33 mouse cellular contexts compared by ENCODE assay signal in the genomic region with DNA sequence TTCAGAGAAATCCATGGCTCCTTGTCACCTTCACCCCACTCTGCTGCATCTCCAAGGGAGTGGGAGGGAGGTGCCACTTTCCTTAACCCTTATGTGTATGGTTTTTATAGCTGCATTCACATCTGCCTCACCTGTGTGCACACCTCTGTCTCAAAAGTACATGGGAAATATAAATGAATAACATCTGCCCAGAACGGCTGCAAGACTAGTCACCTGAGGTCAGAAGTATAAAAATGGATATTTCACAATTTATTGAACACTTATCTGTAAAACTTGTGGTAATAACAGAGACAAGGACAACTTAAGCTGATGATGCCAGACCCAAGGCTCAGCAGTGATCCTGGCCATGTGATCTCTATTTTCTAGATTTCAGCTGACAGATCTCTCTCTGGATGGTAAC. TPM values are rescaled to one million over a fixed set of nuclear protein-coding genes. Genes with fewer than 3 reads are reported as not detected.
DNase-seq lines count a peak whose midpoint lies in the region; ATAC-seq and TF ChIP-seq lines count a peak whose summit lies in the region.
"Had no signal": no experiment of that assay in that cellular context is flagged by ENCODE, and none has a peak within 500 bp of the region (broad histone marks: within the 10 kb centered on the region; RNA-seq: fewer than 3 reads in every experiment).

No protein-coding gene starts in this region.

- no peaks in the 10 kb centered on the region for H3K9me3 ChIP-seq in kidney, embryonic 15.5 days (replicated peaks)
- H3K9me3 ChIP-seq in liver, embryonic 12.5 days (replicated peaks) = no peaks in the 10 kb centered on the region
- H3K9me3 ChIP-seq: embryonic facial prominence, embryonic 12.5 days; embryonic facial prominence, embryonic 15.5 days; hindbrain, embryonic 12.5 days; hindbrain, embryonic 15.5 days had no signal

- TF ChIP-seq POLR2A in liver, adult 2 months (IDR thresholded peaks at IDR 0.05; ENCODE audit: extremely low read depth, insufficient read depth, low read length) = no peak

- no peak overlapping the region for H3K4me2 ChIP-seq in kidney, embryonic 15.5 days
- no peak overlapping the region for H3K4me2 ChIP-seq in liver, embryonic 12.5 days
- H3K4me2 ChIP-seq: embryonic facial prominence, embryonic 12.5 days; embryonic facial prominence, embryonic 15.5 days; heart, embryonic 11.5 days; hindbrain, embryonic 12.5 days; hindbrain, embryonic 15.5 days had no signal

- no peaks in the 10 kb centered on the region for H3K79me2 ChIP-seq in liver, adult 2 months (ENCODE audit: control insufficient read depth, insufficient read depth, low read length)

- no peak for TF ChIP-seq CTCF in liver, adult 2 months (IDR thresholded peaks at IDR 0.05; ENCODE audit: low read depth, low read length)

- WGBS in kidney, embryonic 15.5 days = 78% methylated on average over 1 of the region's 1 CpGs
- WGBS in liver, adult 2 months = 38% methylated on average over 1 of the region's 1 CpGs
- 77% methylated on average over 1 of the region's 1 CpGs for WGBS in liver, embryonic 12.5 days (ENCODE audit: insufficient replicate concordance)

- H3K4me1 ChIP-seq in kidney, embryonic 15.5 days = peaks cover 20% of the 10 kb centered on the region
- peaks cover 12% of the 10 kb centered on the region for H3K4me1 ChIP-seq in liver, adult 2 months (ENCODE audit: control insufficient read depth, insufficient read depth, low read length)
- H3K4me1 ChIP-seq in liver, embryonic 12.5 days = no peaks in the 10 kb centered on the region
- H3K4me1 ChIP-seq: embryonic facial prominence, embryonic 12.5 days; embryonic facial prominence, embryonic 15.5 days; hindbrain, embryonic 12.5 days; hindbrain, embryonic 15.5 days had no signal

- no peak overlapping the region for H3K9ac ChIP-seq in kidney, embryonic 15.5 days
- H3K9ac ChIP-seq in liver, adult 2 months (ENCODE audit: low read depth, low read length) = no peak overlapping the region
- H3K9ac ChIP-seq in liver, embryonic 12.5 days = no peak overlapping the region
- H3K9ac ChIP-seq: embryonic facial prominence, embryonic 12.5 days; embryonic facial prominence, embryonic 15.5 days; forebrain, postnatal 0 days; hindbrain, embryonic 12.5 days; hindbrain, embryonic 15.5 days had no signal

- no peak overlapping the region for H3K4me3 ChIP-seq in kidney, embryonic 15.5 days (replicated peaks)
- no peak overlapping the region for H3K4me3 ChIP-seq in liver, adult 2 months (ENCODE audit: insufficient read depth, low read depth, low read length)
- H3K4me3 ChIP-seq in liver, embryonic 12.5 days = no peak overlapping the region
- H3K4me3 ChIP-seq: embryonic facial prominence, embryonic 12.5 days; embryonic facial prominence, embryonic 15.5 days; gastrocnemius, adult 2 months; hindbrain, embryonic 12.5 days; hindbrain, embryonic 15.5 days had no signal

- peak overlapping the region; percentile 84 for H3K27ac ChIP-seq in kidney, embryonic 15.5 days
- H3K27ac ChIP-seq in liver, adult 2 months (replicated peaks; ENCODE audit: insufficient read depth, low read depth, low read length) = 0 out of 2 replicates have a peak overlapping the region, but pooled peaks have one; percentile 2
- no peak overlapping the region for H3K27ac ChIP-seq in liver, embryonic 12.5 days
- H3K27ac ChIP-seq: embryonic facial prominence, embryonic 12.5 days; embryonic facial prominence, embryonic 15.5 days; gastrocnemius, adult 2 months; hindbrain, embryonic 12.5 days; hindbrain, embryonic 15.5 days had no signal

- peaks cover 46% of the 10 kb centered on the region for H3K36me3 ChIP-seq in kidney, embryonic 15.5 days
- peaks cover 12% of the 10 kb centered on the region for H3K36me3 ChIP-seq in liver, adult 2 months (ENCODE audit: control insufficient read depth, insufficient read depth, low read length)
- peaks cover 51% of the 10 kb centered on the region for H3K36me3 ChIP-seq in liver, embryonic 12.5 days

- no peaks in the 10 kb centered on the region for H3K27me3 ChIP-seq in kidney, embryonic 15.5 days
- no peaks in the 10 kb centered on the region for H3K27me3 ChIP-seq in liver, adult 2 months (ENCODE audit: control insufficient read depth, insufficient read depth, low read length)
- no peaks in the 10 kb centered on the region for H3K27me3 ChIP-seq in liver, embryonic 12.5 days (replicated peaks)
- H3K27me3 ChIP-seq: CH12.LX; embryonic facial prominence, embryonic 12.5 days; embryonic facial prominence, embryonic 15.5 days; hindbrain, embryonic 12.5 days; hindbrain, embryonic 15.5 days; Patski had no signal

- no peak for ATAC-seq in kidney, embryonic 15.5 days (replicated peaks; ENCODE audit: low FRiP score)
- ATAC-seq in liver, embryonic 12.5 days = no peak
- ATAC-seq: forebrain, embryonic 14.5 days; forebrain, postnatal 0 days had no signal

- DNase-seq in adrenal gland, adult 8-10 months = peak; percentile 47
- no peak for DNase-seq in adrenal gland, adult 18-20 months (ENCODE audit: low spot score in 2 of 2)
- no peak for DNase-seq in kidney, postnatal 10 days
- peak; percentile 84 for DNase-seq in liver, adult 2 months (ENCODE audit: extremely low read depth, low read depth, low spot score)
- no peak for DNase-seq in ovary, adult 18-20 months (ENCODE audit: low spot score)
- DNase-seq: adrenal gland, postnatal 10 days; B cell, adult 2 months; cerebellum, adult 11 months; cerebellum, adult 2 months; cerebellum, adult 9-11 months; cerebellum, postnatal 25 days; forebrain, postnatal 0 days; gastrocnemius, adult 2 months; gastrocnemius, postnatal 14 days; heart, adult 11 months had no signal

RNA-seq across cellular contexts. Expression of a gene that starts 29.2 kb away (rescaled TPM):
- total RNA-seq in adrenal gland, adult 8-10 months (2022) = 100 to 1,000 TPM; 117 to 123 (median 122) TPM
- 100 to 1,000 TPM in 1 of 2 experiments, 10 to 100 TPM in 1; 98.4 to 123 TPM for total RNA-seq in adrenal gland, adult 18-20 months (2021)
- 78.5 and 83.8 TPM in 2 replicates for polyA plus RNA-seq in kidney, embryonic 15.5 days (2015; fragmentation: Nextera tagmentation; extraction: Ambion mirVana)
- 5.8 and 11.4 TPM in 2 replicates for total RNA-seq in liver, adult 2 months (2014; rRNA removed)
- polyA plus RNA-seq in liver, adult 2 months (2012; rRNA removed) = 86.1 and 87.9 TPM in 2 replicates
- 36.8 and 38.4 TPM in 2 replicates for polyA plus RNA-seq in liver, embryonic 12.5 days (2016; fragmentation: Nextera tagmentation; extraction: Ambion mirVana)

RNA-seq across cellular contexts. Expression of a gene that starts 36.8 kb away (rescaled TPM):
- not detected for total RNA-seq in adrenal gland, adult 8-10 months (2022)
- total RNA-seq in adrenal gland, adult 18-20 months (2021) = under 1 TPM in 1 of 2 experiments, not detected in 1; 0.17 TPM
- polyA plus RNA-seq in kidney, embryonic 15.5 days (2015; fragmentation: Nextera tagmentation; extraction: Ambion mirVana) = 5.4 TPM in 2 replicates
- total RNA-seq in liver, adult 2 months (2014; rRNA removed) = under 0.01 and 0.20 TPM in 2 replicates
- polyA plus RNA-seq in liver, adult 2 months (2012; rRNA removed) = 0.15 and 0.18 TPM in 2 replicates
- polyA plus RNA-seq in liver, embryonic 12.5 days (2016; fragmentation: Nextera tagmentation; extraction: Ambion mirVana) = 7.7 and 9.9 TPM in 2 replicates
- total RNA-seq: CH12.LX; common myeloid progenitor, adult 5-6 weeks; G1E; gastrocnemius, adult 2 months; gastrocnemius, postnatal 14 days; heart, adult 8-10 months; heart, postnatal 25 days; hematopoietic stem cell, adult 5-6 weeks had no signal
- polyA plus RNA-seq: embryonic facial prominence, embryonic 15.5 days; forebrain, embryonic 11.5 days; G1E; heart, embryonic 14.5 days; heart, postnatal 0 days; hindbrain, embryonic 12.5 days; Patski had no signal

RNA-seq across cellular contexts. Expression of a gene that starts 42.9 kb away (rescaled TPM):
- 10 to 100 TPM; 77.1 to 94.3 (median 86.7) TPM for total RNA-seq in adrenal gland, adult 8-10 months (2022)
- total RNA-seq in adrenal gland, adult 18-20 months (2021) = 10 to 100 TPM; 62.3 to 83.1 TPM
- polyA plus RNA-seq in kidney, embryonic 15.5 days (2015; fragmentation: Nextera tagmentation; extraction: Ambion mirVana) = 77.2 and 77.4 TPM in 2 replicates
- total RNA-seq in liver, adult 2 months (2014; rRNA removed) = 25.1 and 29.9 TPM in 2 replicates
- 22.5 and 28.1 TPM in 2 replicates for polyA plus RNA-seq in liver, adult 2 months (2012; rRNA removed)
- polyA plus RNA-seq in liver, embryonic 12.5 days (2016; fragmentation: Nextera tagmentation; extraction: Ambion mirVana) = 35.3 and 39.9 TPM in 2 replicates

RNA-seq across cellular contexts. Expression of a gene that starts 53.4 kb away (rescaled TPM):
- 100 to 1,000 TPM in 2 of 4 experiments, 10 to 100 TPM in 2; 79.4 to 163 (median 115) TPM for total RNA-seq in adrenal gland, adult 8-10 months (2022)
- total RNA-seq in adrenal gland, adult 18-20 months (2021) = 100 to 1,000 TPM in 1 of 2 experiments, 10 to 100 TPM in 1; 78.8 to 149 TPM
- polyA plus RNA-seq in kidney, embryonic 15.5 days (2015; fragmentation: Nextera tagmentation; extraction: Ambion mirVana) = 44.8 and 45.6 TPM in 2 replicates
- 19.0 and 24.8 TPM in 2 replicates for total RNA-seq in liver, adult 2 months (2014; rRNA removed)
- polyA plus RNA-seq in liver, adult 2 months (2012; rRNA removed) = 45.6 and 51.5 TPM in 2 replicates
- polyA plus RNA-seq in liver, embryonic 12.5 days (2016; fragmentation: Nextera tagmentation; extraction: Ambion mirVana) = 51.2 and 52.6 TPM in 2 replicates

Comparison
In these comparisons a context has a peak if more than half of its experiments do, and no peak if none do; other contexts are left out.
1. DNase-seq: peak in adrenal gland, adult 8-10 months (single experiment) and liver, adult 2 months (single experiment); none in adrenal gland, adult 18-20 months (0 of 2), kidney, postnatal 10 days (single experiment) and ovary, adult 18-20 months (single experiment).